Mouse (Mus musculus) bone marrow, adult 2 months (tissue): ENCODE measurements around the gene Vmn1r1. TPM values are rescaled to one million over a fixed set of nuclear protein-coding genes. Genes with fewer than 3 reads are reported as not detected.

Experiments used
- H3K27ac ChIP-seq: fragments of 200-500 bp; 2 replicates; pipeline ENCODE4 v1.5.1; 2012; ENCODE audit warnings: low read depth, mild to moderate bottlenecking, control low read depth, inconsistent platforms, low read length; ENCODE audit not compliant: control insufficient read depth, poor library complexity, insufficient read depth
- H3K4me1 ChIP-seq: fragments of 200-500 bp; 2 replicates; pipeline ENCODE4 v1.6.1; 2011; ENCODE audit warnings: low read length; ENCODE audit not compliant: control insufficient read depth, insufficient read depth
- H3K4me3 ChIP-seq: fragments of 200-500 bp; replicated peaks from 2 replicates; pipeline ENCODE3; 2011; ENCODE audit warnings: mild to moderate bottlenecking, low read depth, low read length, control low read depth; ENCODE audit not compliant: control insufficient read depth
- CTCF ChIP-seq: fragments of 200-500 bp; IDR thresholded peaks from 2 replicates; pipeline ENCODE4 v1.5.1; 2011; ENCODE audit warnings: low read length, control low read depth; ENCODE audit not compliant: control insufficient read depth, insufficient read depth
- POLR2A ChIP-seq: fragments of 200-500 bp; IDR thresholded peaks from 2 replicates; pipeline ENCODE4 v1.6.1; 2011; ENCODE audit warnings: low read depth, mild to moderate bottlenecking, control low read depth, low read length, borderline replicate concordance; ENCODE audit not compliant: control insufficient read depth
- WGBS: fragments of 180-500 bp; shearing (Covaris S2); methylation state at CpG from one replicate; pipeline ENCODE4 v1.1.7; 2018; 5-methylcytosine and 5-hydroxymethylcytosine counted together
- polyA plus RNA-seq: library from polyadenylated mRNA; stranded (reverse); fragments of >200 nt; gene quantifications from 2 replicates; pipeline ENCODE4 v1.2.4, GENCODE M21; 2011; ENCODE audit warnings: low replicate concordance; ENCODE audit not compliant: missing spikeins, insufficient read depth, insufficient read length

Gene Vmn1r1
- polyA plus RNA-seq, 1 experiment: not detected

GRCm38 (mm10) chr1:182139937-182140336 is 24.3 kb downstream of the Vmn1r1 start:
- Histone ChIP-seq H3K4me3 (no peak overlapping the region), H3K4me1 (no peaks in the 10 kb centered on the region), H3K27ac (no peak overlapping the region)
- TF ChIP-seq POLR2A: no peak
- no peak for TF ChIP-seq CTCF
- WGBS: 47% methylated on average over 9 of the region's 9 CpGs

GRCm38 (mm10) chr1:182138172-182138571 is 26.1 kb downstream of the Vmn1r1 start:
- H3K27ac ChIP-seq: no peak overlapping the region
- TF ChIP-seq CTCF (no peak), POLR2A (no peak)
- WGBS: 76% methylated on average over 8 of the region's 8 CpGs
- H3K4me1 ChIP-seq: no peaks in the 10 kb centered on the region
- no peak overlapping the region for H3K4me3 ChIP-seq

GRCm38 (mm10) chr1:182137204-182138125 is 26.8 kb downstream of the Vmn1r1 start:
- no peak for TF ChIP-seq POLR2A
- TF ChIP-seq CTCF: no peak
- H3K27ac ChIP-seq: no peak overlapping the region
- WGBS: 68% methylated on average over 28 of the region's 28 CpGs
- no peaks in the 10 kb centered on the region for H3K4me1 ChIP-seq
- no peak overlapping the region for H3K4me3 ChIP-seq

GRCm38 (mm10) chr1:182130830-182131229 is 33.5 kb downstream of the Vmn1r1 start:
- WGBS: 60% methylated on average over 2 of the region's 2 CpGs
- peaks cover 1% of the 10 kb centered on the region; the same call in 1 of the 2 replicates for H3K4me1 ChIP-seq
- no peak overlapping the region for H3K4me3 ChIP-seq
- H3K27ac ChIP-seq: no peak overlapping the region
- TF ChIP-seq POLR2A (no peak), CTCF (peak; percentile 82)

GRCm38 (mm10) chr1:182124924-182125368 is 39.3 kb downstream of the Vmn1r1 start:
- peak overlapping the region; percentile 94 for H3K4me3 ChIP-seq
- TF ChIP-seq POLR2A: peak; percentile 70; the same call in 1 of the 2 replicates
- TF ChIP-seq CTCF: no peak
- under 1% methylated on average over 33 of the region's 33 CpGs for WGBS
- H3K4me1 ChIP-seq: no peaks in the 10 kb centered on the region; the same call in 1 of the 2 replicates
- H3K27ac ChIP-seq: peak overlapping the region; percentile 87

GRCm38 (mm10) chr1:182124506-182124905 is 39.8 kb downstream of the Vmn1r1 start, which contains the start of gene Srp9:
Gene Srp9 (plus strand): TSS chr1:182124737.
- peak within 1 kb of the TSS; percentile 87 for H3K27ac ChIP-seq
- H3K4me1 ChIP-seq: no peaks in the 10 kb centered on the region; the same call in 1 of the 2 replicates
- TF ChIP-seq CTCF (peak; percentile 94), POLR2A (peak; percentile 77; the same call in 1 of the 2 replicates)
- peak within 1 kb of the TSS; percentile 94 for H3K4me3 ChIP-seq
- WGBS: under 1% methylated on average over 37 of the region's 37 CpGs

GRCm38 (mm10) chr1:182122413-182122812 is 41.9 kb downstream of the Vmn1r1 start:
- Histone ChIP-seq H3K4me3 (no peak overlapping the region), H3K4me1 (no peaks in the 10 kb centered on the region; the same call in 1 of the 2 replicates), H3K27ac (no peak overlapping the region)
- WGBS: 77% methylated on average over 4 of the region's 4 CpGs
- TF ChIP-seq POLR2A (no peak), CTCF (no peak)

GRCm38 (mm10) chr1:182115651-182116408 is 48.5 kb downstream of the Vmn1r1 start:
- Histone ChIP-seq H3K4me3 (no peak overlapping the region), H3K27ac (no peak overlapping the region), H3K4me1 (no peaks in the 10 kb centered on the region)
- WGBS: 52% methylated on average over 7 of the region's 7 CpGs
- TF ChIP-seq POLR2A: no peak
